Mouse (Mus musculus) hindbrain, embryonic 12.5 days (tissue): Measurements from ENCODE around the gene Larp4. TPM values are rescaled to one million over a fixed set of nuclear protein-coding genes. Genes with fewer than 3 reads are reported as not detected.

Experiments used
- ATAC-seq: fragments of 200-750 bp; cut with Nextera tagmentation; 2 replicates; pipeline ENCODE4 v1.8.0; 2017; ENCODE audit warnings: moderate TSS enrichment; ENCODE audit not compliant: low FRiP score
- H3K27ac ChIP-seq: fragments of 300-500 bp; sonication (generic); 2 replicates; pipeline ENCODE4 v1.5.1; 2016; ENCODE audit warnings: mild to moderate bottlenecking
- H3K27me3 ChIP-seq: fragments of 300-500 bp; sonication (generic); 2 replicates; pipeline ENCODE4 v1.6.1; 2016; ENCODE audit warnings: mild to moderate bottlenecking
- H3K36me3 ChIP-seq: fragments of 300-500 bp; sonication (generic); 2 replicates; pipeline ENCODE4 v1.6.1; 2016; ENCODE audit warnings: mild to moderate bottlenecking
- H3K4me1 ChIP-seq: fragments of 300-500 bp; sonication (generic); 2 replicates; pipeline ENCODE4 v1.6.1; 2016
- H3K4me2 ChIP-seq: fragments of 300-500 bp; sonication (generic); replicated peaks from 2 replicates; pipeline ENCODE4 v1.6.1; 2016; ENCODE audit warnings: mild to moderate bottlenecking
- H3K4me3 ChIP-seq: fragments of 300-500 bp; sonication (generic); 2 replicates; pipeline ENCODE4 v1.5.1; 2016; ENCODE audit warnings: mild to moderate bottlenecking
- H3K9ac ChIP-seq: fragments of 300-500 bp; sonication (generic); 2 replicates; pipeline ENCODE4 v1.6.1; 2016; ENCODE audit warnings: mild to moderate bottlenecking, moderate library complexity
- H3K9me3 ChIP-seq: fragments of 300-500 bp; sonication (generic); replicated peaks from 2 replicates; pipeline ENCODE4 v1.6.1; 2016; ENCODE audit warnings: mild to moderate bottlenecking
- WGBS: fragments of 180-500 bp; shearing (Covaris S2); methylation state at CpG from one replicate; pipeline ENCODE4 v1.1.7; 2016; 5-methylcytosine and 5-hydroxymethylcytosine counted together
- polyA plus RNA-seq: library from polyadenylated mRNA; unstranded; fragments of >200 nt; fragmentation: Nextera tagmentation; extraction: Ambion mirVana; gene quantifications from 2 replicates; pipeline ENCODE4 v1.2.1, GENCODE M21; 2016

Larp4 gene
- polyA plus RNA-seq, 1 experiment from 2014 or later: 31.2 TPM

DNA sequence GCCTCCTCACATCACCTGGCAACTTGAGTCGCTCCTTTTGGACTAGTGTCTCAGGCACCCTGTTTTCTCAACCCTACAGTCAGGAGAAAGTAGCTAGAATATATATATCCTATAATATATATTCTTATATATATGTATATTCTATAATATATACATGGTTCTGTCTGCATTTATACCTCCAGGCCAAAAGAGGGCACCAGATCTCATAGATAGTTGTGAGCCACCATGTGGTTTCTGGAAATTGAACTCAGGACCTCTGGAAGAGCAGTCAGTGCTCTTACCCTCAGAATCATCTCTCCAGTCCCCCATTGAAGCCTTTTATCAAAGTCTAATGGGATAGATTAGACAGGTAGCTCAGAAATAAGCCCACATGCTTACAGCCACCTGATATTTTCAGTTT is 51.3 kb downstream of the Larp4 start:
- ATAC-seq: no peak
- Histone ChIP-seq H3K4me3 (no peak overlapping the region), H3K4me2 (no peak overlapping the region), H3K4me1 (no peaks in the 10 kb centered on the region), H3K9ac (no peak overlapping the region), H3K27ac (no peak overlapping the region), H3K36me3 (peaks cover 3% of the 10 kb centered on the region; the same call in 1 of the 2 replicates), H3K9me3 (no peaks in the 10 kb centered on the region), H3K27me3 (no peaks in the 10 kb centered on the region)
- 92% methylated on average over 1 of the region's 1 CpGs for WGBS

DNA sequence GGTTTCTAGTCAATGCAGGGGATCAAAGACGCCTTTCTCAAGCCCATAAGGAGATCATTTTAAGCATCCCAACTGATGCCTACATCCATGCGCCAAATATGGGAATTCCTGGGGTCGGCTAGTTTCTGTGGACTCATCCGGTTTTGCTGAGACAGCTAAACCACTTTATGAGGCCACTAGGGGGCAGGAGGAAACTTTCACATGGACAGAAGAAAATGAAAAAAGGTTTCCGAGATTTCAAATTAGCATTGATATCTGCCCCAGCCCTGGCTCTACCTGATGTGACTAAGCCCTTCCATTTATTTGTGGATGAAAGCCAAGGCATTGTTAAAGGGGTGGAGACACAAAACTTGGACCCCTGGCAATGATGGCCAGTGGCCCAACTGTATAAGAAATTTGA is 53.1 kb downstream of the Larp4 start:
- H3K4me3 ChIP-seq: no peak overlapping the region
- no peaks in the 10 kb centered on the region for H3K4me1 ChIP-seq
- no peaks in the 10 kb centered on the region for H3K27me3 ChIP-seq
- H3K9me3 ChIP-seq: no peaks in the 10 kb centered on the region
- no peak overlapping the region for H3K27ac ChIP-seq
- H3K4me2 ChIP-seq: no peak overlapping the region
- no peak for ATAC-seq
- H3K36me3 ChIP-seq: no peaks in the 10 kb centered on the region
- no peak overlapping the region for H3K9ac ChIP-seq
- WGBS: 27% methylated on average over 5 of the region's 5 CpGs

GRCm38 (mm10) chr15:100025076-100025834 is 55.4 kb downstream of the Larp4 start:
- H3K9me3 ChIP-seq: no peaks in the 10 kb centered on the region
- H3K4me2 ChIP-seq: no peak overlapping the region
- no peak for ATAC-seq
- no peaks in the 10 kb centered on the region for H3K36me3 ChIP-seq
- no peaks in the 10 kb centered on the region for H3K4me1 ChIP-seq
- H3K9ac ChIP-seq: no peak overlapping the region
- H3K27me3 ChIP-seq: no peaks in the 10 kb centered on the region
- 84% methylated on average over 11 of the region's 11 CpGs for WGBS
- no peak overlapping the region for H3K27ac ChIP-seq
- H3K4me3 ChIP-seq: no peak overlapping the region

DNA sequence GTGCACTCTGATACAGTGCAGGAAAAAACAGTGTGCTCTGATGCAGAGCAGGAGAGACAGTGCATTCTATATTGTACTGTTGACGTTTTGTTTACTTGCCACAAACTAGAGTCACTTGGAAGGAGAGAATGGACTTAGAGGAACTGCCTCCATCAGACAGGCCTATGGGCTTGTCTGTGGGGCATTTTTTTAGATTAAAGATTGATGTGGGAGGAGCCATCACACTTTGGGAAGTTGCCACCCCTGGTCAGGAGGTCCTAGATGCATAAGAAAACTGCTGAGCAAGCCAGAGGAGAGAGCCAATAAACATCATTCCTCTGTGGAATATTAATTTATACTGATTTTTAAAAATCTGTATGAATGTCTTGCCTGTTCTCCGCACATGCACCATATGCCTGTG is 58.3 kb downstream of the Larp4 start:
- Histone ChIP-seq H3K27me3 (no peaks in the 10 kb centered on the region), H3K9ac (no peak overlapping the region), H3K4me1 (no peaks in the 10 kb centered on the region), H3K36me3 (no peaks in the 10 kb centered on the region), H3K4me2 (no peak overlapping the region), H3K4me3 (no peak overlapping the region), H3K9me3 (no peaks in the 10 kb centered on the region), H3K27ac (no peak overlapping the region)
- WGBS: 79% methylated on average over 2 of the region's 2 CpGs
- ATAC-seq: no peak

- Histone ChIP-seq H3K9me3 (no peaks in the 10 kb centered on the region), H3K4me1 (no peaks in the 10 kb centered on the region), H3K9ac (no peak overlapping the region), H3K27ac (no peak overlapping the region), H3K4me3 (no peak overlapping the region), H3K4me2 (no peak overlapping the region), H3K27me3 (no peaks in the 10 kb centered on the region), H3K36me3 (no peaks in the 10 kb centered on the region)
- ATAC-seq: no peak
- WGBS: 89% methylated on average over 8 of the region's 8 CpGs
Measured at GRCm38 (mm10) chr15:100029497-100029896, 59.6 kb downstream of the Larp4 start.

DNA sequence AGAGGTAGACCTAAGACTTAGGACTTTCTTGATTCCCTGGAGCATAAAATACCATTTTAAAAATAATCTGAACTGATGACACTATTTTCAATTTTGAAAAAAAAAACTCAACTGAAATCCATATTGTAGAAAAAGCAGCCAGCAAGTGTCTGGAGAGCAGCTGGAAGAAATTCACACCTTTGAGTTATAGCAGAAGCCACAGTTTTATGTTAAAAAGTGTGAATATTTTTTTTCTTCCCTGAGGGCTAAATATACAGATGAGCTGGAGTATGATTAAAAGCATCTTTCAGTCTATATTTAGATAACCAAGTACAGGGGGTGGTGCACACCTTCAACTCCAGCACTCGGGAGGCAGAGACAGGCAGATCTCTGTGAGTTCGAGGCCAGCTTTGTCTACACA is 60.0 kb downstream of the Larp4 start:
- Histone ChIP-seq H3K9me3 (no peaks in the 10 kb centered on the region), H3K36me3 (no peaks in the 10 kb centered on the region), H3K4me1 (no peaks in the 10 kb centered on the region), H3K9ac (no peak overlapping the region), H3K27ac (no peak overlapping the region), H3K4me3 (no peak overlapping the region), H3K4me2 (no peak overlapping the region), H3K27me3 (no peaks in the 10 kb centered on the region)
- 94% methylated on average over 2 of the region's 2 CpGs for WGBS
- no peak for ATAC-seq

- no peak overlapping the region for H3K27ac ChIP-seq
- 0 out of 2 replicates have a peak, but pooled peaks cover under 1% of the 10 kb centered on the region for H3K27me3 ChIP-seq
- H3K36me3 ChIP-seq: no peaks in the 10 kb centered on the region
- H3K4me3 ChIP-seq: no peak overlapping the region
- 88% methylated on average over 3 of the region's 3 CpGs for WGBS
- no peak overlapping the region for H3K4me2 ChIP-seq
- no peak for ATAC-seq
- no peaks in the 10 kb centered on the region for H3K4me1 ChIP-seq
- no peak overlapping the region for H3K9ac ChIP-seq
- H3K9me3 ChIP-seq: no peaks in the 10 kb centered on the region
Measured at GRCm38 (mm10) chr15:100032546-100032945, 62.7 kb downstream of the Larp4 start.

- Histone ChIP-seq H3K27me3 (0 out of 2 replicates have a peak, but pooled peaks cover 6% of the 10 kb centered on the region), H3K4me2 (peak within 1 kb of the TSS; percentile 60), H3K36me3 (0 out of 2 replicates have a peak, but pooled peaks cover 3% of the 10 kb centered on the region), H3K4me1 (peaks cover 22% of the 10 kb centered on the region), H3K27ac (peak within 1 kb of the TSS; percentile 100), H3K9me3 (no peaks in the 10 kb centered on the region), H3K9ac (peak within 1 kb of the TSS; percentile 97), H3K4me3 (peak within 1 kb of the TSS; percentile 92)
- WGBS: under 1% methylated on average over 65 of the region's 68 CpGs
- peak; percentile 94 for ATAC-seq
Measured at GRCm38 (mm10) chr15:100038470-100038971, 68.7 kb downstream of the Larp4 start, which contains the start of gene Dip2b. Gene Dip2b (plus strand): TSS chr15:100038664.

DNA sequence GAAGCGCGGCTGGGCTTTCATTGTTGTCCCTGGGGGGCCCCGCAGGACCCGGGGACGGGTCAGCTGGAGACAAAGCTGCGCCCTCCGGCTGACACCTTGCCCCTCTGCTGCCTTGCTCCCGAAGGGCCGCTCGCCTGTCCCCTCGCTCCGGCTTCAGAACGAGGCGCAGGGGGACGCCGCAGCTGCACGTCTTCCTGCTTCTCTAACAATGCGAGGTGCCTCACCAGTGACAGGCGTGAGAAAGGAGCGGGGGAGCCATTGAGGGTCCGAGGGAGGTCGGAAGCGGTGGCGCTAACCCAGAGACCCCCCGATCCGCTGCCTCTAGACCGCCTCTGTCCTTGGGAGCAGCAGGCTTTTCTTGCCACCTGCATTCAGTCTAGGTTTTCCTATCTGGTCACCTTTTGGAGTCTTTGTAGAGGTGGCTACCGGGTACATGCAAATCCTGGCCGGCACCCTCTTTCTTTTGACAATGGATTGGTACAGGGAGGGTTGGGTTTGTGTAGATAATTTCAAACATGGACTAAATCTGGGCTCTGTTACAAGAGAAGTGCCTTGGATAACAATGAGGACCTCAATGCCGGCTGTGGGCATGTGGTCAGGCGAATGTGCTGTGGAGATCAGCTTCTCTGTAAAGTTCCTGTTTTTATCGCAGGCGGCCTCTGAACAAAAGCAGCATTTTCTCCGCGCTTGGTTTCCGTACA is 69.3 kb downstream of the Larp4 start:
- no peaks in the 10 kb centered on the region for H3K9me3 ChIP-seq
- ATAC-seq: peak; percentile 75
- peaks cover 22% of the 10 kb centered on the region for H3K4me1 ChIP-seq
- WGBS: under 1% methylated on average over 34 of the region's 36 CpGs
- peak overlapping the region; percentile 100 for H3K27ac ChIP-seq
- peak overlapping the region; percentile 92 for H3K4me3 ChIP-seq
- H3K9ac ChIP-seq: peak overlapping the region; percentile 97
- H3K4me2 ChIP-seq: peak overlapping the region; percentile 60
- 0 out of 2 replicates have a peak, but pooled peaks cover 6% of the 10 kb centered on the region for H3K27me3 ChIP-seq
- 0 out of 2 replicates have a peak, but pooled peaks cover 3% of the 10 kb centered on the region for H3K36me3 ChIP-seq

- ATAC-seq: 0 out of 2 replicates have a peak, but pooled peaks have one; percentile 41
- Histone ChIP-seq H3K4me3 (peak overlapping the region; percentile 92), H3K4me2 (peak overlapping the region; percentile 60), H3K27ac (peak overlapping the region; percentile 48; the same call in 1 of the 2 replicates), H3K36me3 (0 out of 2 replicates have a peak, but pooled peaks cover 3% of the 10 kb centered on the region), H3K27me3 (0 out of 2 replicates have a peak, but pooled peaks cover 6% of the 10 kb centered on the region), H3K4me1 (peaks cover 32% of the 10 kb centered on the region), H3K9me3 (no peaks in the 10 kb centered on the region), H3K9ac (peak overlapping the region; percentile 97)
- WGBS: 31% methylated on average over 14 of the region's 14 CpGs
Measured at GRCm38 (mm10) chr15:100040541-100041266, 70.8 kb downstream of the Larp4 start.

DNA sequence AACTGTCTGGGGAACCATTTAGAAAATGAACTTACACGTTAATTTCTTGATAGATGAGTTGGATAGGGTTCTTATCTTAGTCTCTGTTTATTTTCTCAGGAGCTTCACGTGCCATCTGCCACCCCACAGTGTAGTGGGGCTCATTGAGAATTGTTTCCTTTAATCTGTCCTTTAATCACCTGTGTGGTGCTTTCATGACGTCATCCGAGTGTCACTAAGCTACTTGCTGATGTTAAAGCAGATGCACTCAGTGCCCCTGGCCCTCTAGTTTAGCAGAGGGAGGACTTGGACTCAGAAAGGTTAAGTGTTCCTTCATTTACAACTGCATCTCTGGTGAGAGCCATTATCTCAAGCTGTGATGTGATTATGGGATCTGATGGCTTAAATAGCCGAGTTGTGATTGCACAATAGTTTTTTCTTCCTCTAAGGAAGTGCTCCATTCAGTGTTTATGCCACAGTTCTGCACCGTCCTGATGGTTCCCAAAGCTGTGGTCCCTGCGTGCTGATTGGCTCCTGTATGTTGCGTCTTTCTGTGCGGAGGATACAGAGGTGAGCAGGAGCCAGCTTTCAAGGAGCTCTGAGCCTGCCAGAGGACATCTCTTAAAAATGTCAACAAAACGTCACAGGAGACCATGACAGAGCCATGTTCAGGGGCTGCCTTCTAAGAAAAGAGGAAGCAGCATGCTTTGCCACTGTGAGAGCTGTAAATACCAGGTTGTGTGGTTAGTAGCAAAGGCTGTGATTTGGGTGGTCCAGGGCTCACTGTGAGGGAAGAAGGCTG is 71.6 kb downstream of the Larp4 start:
- 0 out of 2 replicates have a peak, but pooled peaks cover 6% of the 10 kb centered on the region for H3K27me3 ChIP-seq
- peak overlapping the region; percentile 60 for H3K4me2 ChIP-seq
- peaks cover 40% of the 10 kb centered on the region for H3K4me1 ChIP-seq
- no peaks in the 10 kb centered on the region for H3K9me3 ChIP-seq
- peak overlapping the region; percentile 48; the same call in 1 of the 2 replicates for H3K27ac ChIP-seq
- peak overlapping the region; percentile 97 for H3K9ac ChIP-seq
- H3K4me3 ChIP-seq: peak overlapping the region; percentile 92
- 0 out of 2 replicates have a peak, but pooled peaks cover 3% of the 10 kb centered on the region for H3K36me3 ChIP-seq
- WGBS: 49% methylated on average over 10 of the region's 10 CpGs
- ATAC-seq: no peak
